Comparison of ENCODE assay signal across 8 mouse cellular contexts in genomic region chr9:61947402-61948346, GRCm38 (mm10). TPM values are rescaled to one million over a fixed set of nuclear protein-coding genes. Genes with fewer than 3 reads are reported as not detected.
DNase-seq lines count a peak whose midpoint lies in the region; ATAC-seq and TF ChIP-seq lines count a peak whose summit lies in the region.

No protein-coding gene starts in this region.

- H3K4me2 ChIP-seq in heart, embryonic 14.5 days (ENCODE audit: low read length), result peak overlapping the region; percentile 89
- peak overlapping the region; percentile 80 for H3K4me2 ChIP-seq in liver, embryonic 15.5 days
- H3K4me2 ChIP-seq in neural tube, embryonic 12.5 days (replicated peaks), result peak overlapping the region; percentile 97

- no peak for TF ChIP-seq POLR2A in testis, adult 2 months (IDR thresholded peaks at IDR 0.05; ENCODE audit: control insufficient read depth, low read depth, low read length)

- peak overlapping the region; percentile 93 for H3K27ac ChIP-seq in brown adipose tissue, adult 24 weeks (replicated peaks; ENCODE audit: low read depth, low read length)
- H3K27ac ChIP-seq in heart, embryonic 14.5 days (replicated peaks in 1 of 2; ENCODE audit: control insufficient read depth in 1 of 2, insufficient read depth in 1 of 2, low read depth in 2 of 2, low read length in 2 of 2), result peak overlapping the region; percentile 56 to 67; a peak in 2 of 4 replicates
- no peak overlapping the region for H3K27ac ChIP-seq in liver, embryonic 15.5 days (replicated peaks)
- H3K27ac ChIP-seq in neural tube, embryonic 12.5 days, result no peak overlapping the region
- peak overlapping the region; percentile 74 for H3K27ac ChIP-seq in testis, adult 2 months (ENCODE audit: control insufficient read depth, insufficient read depth, low read depth, low read length)

- peaks cover 43% of the 10 kb centered on the region for H3K4me1 ChIP-seq in E14TG2a.4 (replicated peaks; ENCODE audit: low read depth, low read length)
- H3K4me1 ChIP-seq in brown adipose tissue, adult 24 weeks (ENCODE audit: control insufficient read depth, insufficient read depth, insufficient read length, low read length), result no peaks in the 10 kb centered on the region
- peaks cover 3 to 9% of the 10 kb centered on the region in 2 experiments; a peak in 3 of 4 replicates for H3K4me1 ChIP-seq in heart, embryonic 14.5 days (ENCODE audit: control insufficient read depth in 2 of 2, insufficient read depth in 2 of 2, low read length in 2 of 2)
- H3K4me1 ChIP-seq in liver, embryonic 15.5 days (replicated peaks), result peaks cover 38% of the 10 kb centered on the region
- H3K4me1 ChIP-seq in neural tube, embryonic 12.5 days, result peaks cover 19% of the 10 kb centered on the region
- H3K4me1 ChIP-seq in testis, adult 2 months (ENCODE audit: control insufficient read depth, insufficient read depth, low read length), result peaks cover 9% of the 10 kb centered on the region

- peak overlapping the region; percentile 58; the same call in 1 of the 2 replicates for H3K9ac ChIP-seq in heart, embryonic 14.5 days (ENCODE audit: low read length)
- H3K9ac ChIP-seq in liver, embryonic 15.5 days, result peak overlapping the region; percentile 37; the same call in 1 of the 2 replicates
- H3K9ac ChIP-seq in neural tube, embryonic 12.5 days, result peak overlapping the region; percentile 45; the same call in 1 of the 2 replicates

- peak; percentile 89 for DNase-seq in kidney, postnatal 10 days

- peak overlapping the region; percentile 97 for H3K4me3 ChIP-seq in E14TG2a.4 (replicated peaks; ENCODE audit: low read length)
- peak overlapping the region; percentile 66 for H3K4me3 ChIP-seq in brown adipose tissue, adult 24 weeks (ENCODE audit: insufficient read depth, low read depth, low read length)
- peak overlapping the region; percentile 47 to 80 for H3K4me3 ChIP-seq in heart, embryonic 14.5 days (ENCODE audit: control insufficient read depth in 1 of 2, insufficient read depth in 1 of 2, low read depth in 1 of 2, low read length in 2 of 2)
- H3K4me3 ChIP-seq in liver, embryonic 15.5 days (replicated peaks), result peak overlapping the region; percentile 99
- H3K4me3 ChIP-seq in neural tube, embryonic 12.5 days, result peak overlapping the region; percentile 76
- peak overlapping the region; percentile 88 for H3K4me3 ChIP-seq in testis, adult 2 months (ENCODE audit: control insufficient read depth, low read depth, low read length)

- TF ChIP-seq CTCF in E14TG2a.4 (conservative IDR thresholded peaks at IDR 0.05; ENCODE audit: low read length), result peak; percentile 73
- TF ChIP-seq CTCF in testis, adult 2 months (IDR thresholded peaks at IDR 0.05; ENCODE audit: control insufficient read depth, insufficient read depth, insufficient replicate concordance, low read depth, low read length), result peak; percentile 87; the same call in 1 of the 2 replicates

- 9% methylated on average over 24 of the region's 24 CpGs for WGBS in heart, embryonic 14.5 days
- 10% methylated on average over 24 of the region's 24 CpGs for WGBS in liver, embryonic 15.5 days (ENCODE audit: insufficient replicate concordance)
- 9% methylated on average over 24 of the region's 24 CpGs for WGBS in neural tube, embryonic 12.5 days

- no peaks in the 10 kb centered on the region for H3K27me3 ChIP-seq in E14TG2a.4 (ENCODE audit: insufficient read depth, low read length)
- no peaks in the 10 kb centered on the region for H3K27me3 ChIP-seq in heart, embryonic 14.5 days (ENCODE audit: control insufficient read depth, insufficient read depth, low read length)
- H3K27me3 ChIP-seq in liver, embryonic 15.5 days, result peaks cover 5% of the 10 kb centered on the region; the same call in 1 of the 2 replicates
- H3K27me3 ChIP-seq in neural tube, embryonic 12.5 days (replicated peaks), result no peaks in the 10 kb centered on the region
- H3K27me3 ChIP-seq in testis, adult 2 months (ENCODE audit: control insufficient read depth, insufficient read depth, low read length), result no peaks in the 10 kb centered on the region

- peak; percentile 83 for ATAC-seq in erythroid progenitor cell, adult 5-6 weeks (replicated peaks; ENCODE audit: low FRiP score, poor library complexity, severe bottlenecking)
- ATAC-seq in heart, embryonic 14.5 days (ENCODE audit: insufficient number of reproducible peaks, insufficient read depth, low FRiP score, low read depth), result peak; percentile 78
- ATAC-seq in liver, embryonic 15.5 days (ENCODE audit: insufficient read depth), result peak; percentile 36; the same call in 1 of the 2 replicates
- ATAC-seq in neural tube, embryonic 12.5 days (ENCODE audit: low FRiP score, low read depth), result peak; percentile 74

- H3K36me3 ChIP-seq in E14TG2a.4 (ENCODE audit: insufficient read depth, low read length), result peaks cover 18% of the 10 kb centered on the region
- peaks cover 16% of the 10 kb centered on the region for H3K36me3 ChIP-seq in heart, embryonic 14.5 days (ENCODE audit: control insufficient read depth, insufficient read depth, low read length)
- peaks cover 22% of the 10 kb centered on the region for H3K36me3 ChIP-seq in liver, embryonic 15.5 days (replicated peaks)
- peaks cover 2% of the 10 kb centered on the region; the same call in 1 of the 2 replicates for H3K36me3 ChIP-seq in neural tube, embryonic 12.5 days
- H3K36me3 ChIP-seq in testis, adult 2 months (ENCODE audit: control insufficient read depth, insufficient read depth, low read length), result no peaks in the 10 kb centered on the region; the same call in 1 of the 2 replicates

- H3K9me3 ChIP-seq in E14TG2a.4 (ENCODE audit: low read length), result no peaks in the 10 kb centered on the region
- H3K9me3 ChIP-seq in heart, embryonic 14.5 days (ENCODE audit: control insufficient read depth, low read length), result no peaks in the 10 kb centered on the region
- no peaks in the 10 kb centered on the region for H3K9me3 ChIP-seq in liver, embryonic 15.5 days (replicated peaks)
- H3K9me3 ChIP-seq in neural tube, embryonic 12.5 days, result no peaks in the 10 kb centered on the region

RNA-seq across cellular contexts. Expression of gene Kif23, which starts 1.1 kb away (rescaled TPM):
- 1.1 and 1.6 TPM in 2 replicates for polyA plus RNA-seq in brown adipose tissue, adult 24 weeks (2012; ENCODE audit: insufficient read depth, insufficient read length, missing spikeins)
- 601 and 611 TPM in 2 replicates for total RNA-seq in erythroid progenitor cell, adult 5-6 weeks (2015; ENCODE audit: low replicate concordance)
- 1,112 and 1,280 TPM in 2 replicates for total RNA-seq in erythroid progenitor cell, adult 5-6 weeks (2017; ENCODE audit: low replicate concordance)
- polyA plus RNA-seq in heart, embryonic 14.5 days (2014; fragmentation: Nextera tagmentation; extraction: Ambion mirVana), result 77.1 and 82.9 TPM in 2 replicates
- polyA plus RNA-seq in liver, embryonic 15.5 days (2015; fragmentation: Nextera tagmentation; extraction: Ambion mirVana), result 66.2 and 66.9 TPM in 2 replicates
- 61.9 and 66.8 TPM in 2 replicates for polyA plus RNA-seq in neural tube, embryonic 12.5 days (2016; fragmentation: Nextera tagmentation; extraction: Ambion mirVana)
- polyA plus RNA-seq in testis, adult 2 months (2012; rRNA removed), result 8.4 and 12.8 TPM in 2 replicates

RNA-seq across cellular contexts. Expression of gene Rplp1, which starts 33.3 kb away (rescaled TPM):
- polyA plus RNA-seq in brown adipose tissue, adult 24 weeks (2012; ENCODE audit: insufficient read depth, insufficient read length, missing spikeins), result 1,277 and 1,448 TPM in 2 replicates
- total RNA-seq in erythroid progenitor cell, adult 5-6 weeks (2015; ENCODE audit: low replicate concordance), result 1,048 and 1,068 TPM in 2 replicates
- total RNA-seq in erythroid progenitor cell, adult 5-6 weeks (2017; ENCODE audit: low replicate concordance), result 1,077 and 1,422 TPM in 2 replicates
- polyA plus RNA-seq in heart, embryonic 14.5 days (2014; fragmentation: Nextera tagmentation; extraction: Ambion mirVana), result 1,046 and 1,160 TPM in 2 replicates
- polyA plus RNA-seq in liver, embryonic 15.5 days (2015; fragmentation: Nextera tagmentation; extraction: Ambion mirVana), result 831 and 882 TPM in 2 replicates
- polyA plus RNA-seq in neural tube, embryonic 12.5 days (2016; fragmentation: Nextera tagmentation; extraction: Ambion mirVana), result 776 and 823 TPM in 2 replicates
- polyA plus RNA-seq in testis, adult 2 months (2012; rRNA removed), result 1,808 and 2,296 TPM in 2 replicates

Comparison
In these comparisons a context has a peak if more than half of its experiments do, and no peak if none do; other contexts are left out.
1. H3K27ac ChIP-seq: peak in brown adipose tissue, adult 24 weeks (single experiment), heart, embryonic 14.5 days (2 of 2) and testis, adult 2 months (single experiment); none in liver, embryonic 15.5 days (single experiment) and neural tube, embryonic 12.5 days (single experiment).
2. Peak in every context shown above with its lines, with median percentiles within 50 percentile points of each other: H3K4me3 ChIP-seq, ATAC-seq, H3K4me2 ChIP-seq and H3K9ac ChIP-seq.